Comparison of ENCODE assay signal across 22 mouse cellular contexts in genomic region chr17:86201981-86202380, GRCm38 (mm10). TPM values are rescaled to one million over a fixed set of nuclear protein-coding genes. Genes with fewer than 3 reads are reported as not detected.
A peak's percentile ranks its signal among the peaks of the same experiment; 100 is the strongest.
DNase-seq lines count a peak whose midpoint lies in the region; ATAC-seq and TF ChIP-seq lines count a peak whose summit lies in the region.
"Had no signal": no experiment of that assay in that cellular context is flagged by ENCODE, and none has a peak within 500 bp of the region (broad histone marks: within the 10 kb centered on the region; RNA-seq: fewer than 3 reads in every experiment).

No protein-coding gene starts in this region.

- no peak for ATAC-seq in hindbrain, embryonic 11.5 days (ENCODE audit: low FRiP score)
- ATAC-seq: forebrain, embryonic 15.5 days; inflammation-experienced regulatory T-cells, adult 6 months had no signal

- H3K9ac ChIP-seq in liver, adult 2 months (ENCODE audit: low read depth, low read length): no peak overlapping the region
- H3K9ac ChIP-seq in hindbrain, embryonic 11.5 days (ENCODE audit: low read depth, low read length): no peak overlapping the region
- H3K9ac ChIP-seq: embryonic facial prominence, embryonic 15.5 days; forebrain, embryonic 15.5 days; heart, embryonic 13.5 days; hindbrain, embryonic 14.5 days; limb, embryonic 15.5 days; neural tube, embryonic 15.5 days had no signal

- H3K9me3 ChIP-seq in hindbrain, embryonic 11.5 days (ENCODE audit: control insufficient read depth, low read length): no peaks in the 10 kb centered on the region
- H3K9me3 ChIP-seq: embryonic facial prominence, embryonic 15.5 days; forebrain, embryonic 15.5 days; heart, embryonic 13.5 days; limb, embryonic 15.5 days; neural tube, embryonic 15.5 days had no signal

- no peaks in the 10 kb centered on the region for H3K36me3 ChIP-seq in liver, adult 2 months (ENCODE audit: control insufficient read depth, insufficient read depth, low read length)
- no peaks in the 10 kb centered on the region for H3K36me3 ChIP-seq in hindbrain, embryonic 11.5 days (ENCODE audit: control insufficient read depth, insufficient read depth, low read length)
- H3K36me3 ChIP-seq: embryonic facial prominence, embryonic 15.5 days; forebrain, embryonic 15.5 days; heart, embryonic 13.5 days; limb, embryonic 15.5 days; neural tube, embryonic 15.5 days had no signal

- H3K4me1 ChIP-seq in liver, adult 2 months (ENCODE audit: control insufficient read depth, insufficient read depth, low read length): peaks cover 26% of the 10 kb centered on the region
- H3K4me1 ChIP-seq in hindbrain, embryonic 11.5 days (replicated peaks; ENCODE audit: control insufficient read depth, insufficient read depth, low read length): no peaks in the 10 kb centered on the region

- no peak overlapping the region for H3K4me3 ChIP-seq in liver, adult 2 months (ENCODE audit: insufficient read depth, low read depth, low read length)
- H3K4me3 ChIP-seq in hindbrain, embryonic 11.5 days (ENCODE audit: low read depth, low read length): no peak overlapping the region
- H3K4me3 ChIP-seq: embryonic facial prominence, embryonic 15.5 days; forebrain, embryonic 15.5 days; heart, embryonic 13.5 days; limb, embryonic 15.5 days; neural tube, embryonic 15.5 days had no signal

- no peak overlapping the region for H3K4me2 ChIP-seq in hindbrain, embryonic 11.5 days (replicated peaks; ENCODE audit: low read depth, low read length)
- H3K4me2 ChIP-seq: embryonic facial prominence, embryonic 15.5 days; forebrain, embryonic 15.5 days; heart, embryonic 13.5 days; hindbrain, embryonic 14.5 days; limb, embryonic 15.5 days; neural tube, embryonic 15.5 days had no signal

- peak; percentile 72 for DNase-seq in adrenal gland, adult 2 months
- no peak for DNase-seq in adrenal gland, adult 18-20 months (ENCODE audit: low spot score in 2 of 2)
- peak; percentile 99 for DNase-seq in liver, adult 2 months (ENCODE audit: extremely low read depth, low read depth, low spot score)
- no peak for DNase-seq in liver
- DNase-seq in adrenal gland, postnatal 25 days: peak; percentile 28
- DNase-seq in hindbrain, embryonic 11.5 days (ENCODE audit: low spot score): no peak
- no peak for DNase-seq in right cerebral cortex, postnatal 25 days
- no peak for DNase-seq in thymus, postnatal 25 days
- DNase-seq: cerebellum, adult 9-11 months; gastrocnemius, postnatal 36 days; heart, postnatal 14 days; kidney, adult 8-10 months; kidney, postnatal 10 days; left cerebral cortex, postnatal 4 days had no signal

- WGBS in liver, adult 2 months: 27% methylated on average over 7 of the region's 7 CpGs
- WGBS in hindbrain, embryonic 11.5 days: 94% methylated on average over 7 of the region's 7 CpGs

- no peak for TF ChIP-seq CTCF in liver, adult 2 months (IDR thresholded peaks at IDR 0.05; ENCODE audit: low read depth, low read length)

- TF ChIP-seq POLR2A in liver, adult 2 months (IDR thresholded peaks at IDR 0.05; ENCODE audit: extremely low read depth, insufficient read depth, low read length): no peak

- H3K27ac ChIP-seq in liver, adult 2 months (replicated peaks; ENCODE audit: insufficient read depth, low read depth, low read length): peak overlapping the region; percentile 10; the same call in 1 of the 2 replicates
- no peak overlapping the region for H3K27ac ChIP-seq in hindbrain, embryonic 11.5 days (ENCODE audit: low read depth, low read length)
- H3K27ac ChIP-seq: embryonic facial prominence, embryonic 15.5 days; forebrain, embryonic 15.5 days; heart, embryonic 13.5 days; hindbrain, embryonic 14.5 days; limb, embryonic 15.5 days; macrophage; neural tube, embryonic 15.5 days had no signal

- H3K79me2 ChIP-seq in liver, adult 2 months (ENCODE audit: control insufficient read depth, insufficient read depth, low read length): peaks cover 17% of the 10 kb centered on the region; the same call in 1 of the 2 replicates

- no peaks in the 10 kb centered on the region for H3K27me3 ChIP-seq in liver, adult 2 months (ENCODE audit: control insufficient read depth, insufficient read depth, low read length)
- no peaks in the 10 kb centered on the region for H3K27me3 ChIP-seq in hindbrain, embryonic 11.5 days (ENCODE audit: control insufficient read depth, insufficient read depth, low read length)
- H3K27me3 ChIP-seq: embryonic facial prominence, embryonic 15.5 days; forebrain, embryonic 15.5 days; heart, embryonic 13.5 days; limb, embryonic 15.5 days; neural tube, embryonic 15.5 days had no signal

RNA-seq across cellular contexts. Expression of gene Prkce, which starts 34.4 kb away (rescaled TPM):
- total RNA-seq in adrenal gland, adult 2 months (2021): 10 to 100 TPM; 17.5 to 20.5 TPM
- polyA plus RNA-seq in adrenal gland, adult 2 months (2012; rRNA removed): 4.0 and 4.5 TPM in 2 replicates
- total RNA-seq in adrenal gland, adult 18-20 months (2021): 10 to 100 TPM; 17.5 to 22.9 TPM
- total RNA-seq in liver, adult 2 months (2014; rRNA removed): 6.4 and 7.2 TPM in 2 replicates
- polyA plus RNA-seq in liver, adult 2 months (2012; rRNA removed): 1.7 and 2.0 TPM in 2 replicates
- total RNA-seq in adrenal gland, postnatal 25 days (2021): 22.8 and 25.8 TPM in 2 replicates
- polyA plus RNA-seq in hindbrain, embryonic 11.5 days (2014; fragmentation: Nextera tagmentation; extraction: Ambion mirVana): 7.3 and 7.4 TPM in 2 replicates

RNA-seq across cellular contexts. Expression of gene Srbd1, which starts 57.0 kb away (rescaled TPM):
- total RNA-seq in adrenal gland, adult 2 months (2021): 10 to 100 TPM; 13.8 to 18.2 TPM
- polyA plus RNA-seq in adrenal gland, adult 2 months (2012; rRNA removed): 0.75 and 1.3 TPM in 2 replicates
- 10 to 100 TPM; 15.3 to 16.9 TPM for total RNA-seq in adrenal gland, adult 18-20 months (2021)
- 12.8 and 20.9 TPM in 2 replicates for total RNA-seq in liver, adult 2 months (2014; rRNA removed)
- 2.1 and 2.6 TPM in 2 replicates for polyA plus RNA-seq in liver, adult 2 months (2012; rRNA removed)
- 19.7 and 25.5 TPM in 2 replicates for total RNA-seq in adrenal gland, postnatal 25 days (2021)
- 10.3 and 12.6 TPM in 2 replicates for polyA plus RNA-seq in hindbrain, embryonic 11.5 days (2014; fragmentation: Nextera tagmentation; extraction: Ambion mirVana)

Comparison
In these comparisons a context has a peak if more than half of its experiments do, and no peak if none do; other contexts are left out.
1. DNase-seq: peak in adrenal gland, adult 2 months (single experiment), liver, adult 2 months (single experiment) and adrenal gland, postnatal 25 days (single experiment); none in adrenal gland, adult 18-20 months (0 of 2), liver (single experiment), hindbrain, embryonic 11.5 days (single experiment), right cerebral cortex, postnatal 25 days (single experiment) and thymus, postnatal 25 days (single experiment).